Mouse (Mus musculus): Measurements from ENCODE around the gene Cnih3. TPM values are rescaled to one million over a fixed set of nuclear protein-coding genes. Genes with fewer than 3 reads are reported as not detected.

Cnih3 gene
- polyA plus RNA-seq, 1 experiment, result 0.23 TPM

GRCm38 (mm10) chr1:181456911-181457310 is 104.5 kb downstream of the Cnih3 start:
- DNase-seq (ENCODE audit: low spot score), result no peak

GRCm38 (mm10) chr1:181459431-181460105 is 107.1 kb downstream of the Cnih3 start:
- no peak for DNase-seq (ENCODE audit: low spot score)

GRCm38 (mm10) chr1:181460283-181460682 is 107.9 kb downstream of the Cnih3 start:
- DNase-seq (ENCODE audit: low spot score), result no peak

- no peak for DNase-seq (ENCODE audit: low spot score)
Observed at GRCm38 (mm10) chr1:181461484-181461883, 109.1 kb downstream of the Cnih3 start.

GRCm38 (mm10) chr1:181462051-181462905 is 109.8 kb downstream of the Cnih3 start:
- no peak for DNase-seq (ENCODE audit: low spot score)

GRCm38 (mm10) chr1:181462906-181463179 is 110.4 kb downstream of the Cnih3 start:
- DNase-seq (ENCODE audit: low spot score), result no peak

GRCm38 (mm10) chr1:181465027-181465426 is 112.6 kb downstream of the Cnih3 start:
- DNase-seq (ENCODE audit: low spot score), result no peak

- DNase-seq (ENCODE audit: low spot score), result no peak
Observed at GRCm38 (mm10) chr1:181466040-181466439, 113.6 kb downstream of the Cnih3 start.

GRCm38 (mm10) chr1:181466601-181467320 is 114.3 kb downstream of the Cnih3 start:
- DNase-seq (ENCODE audit: low spot score), result no peak

- DNase-seq (ENCODE audit: low spot score), result no peak
Observed at GRCm38 (mm10) chr1:181467321-181467670, 114.9 kb downstream of the Cnih3 start.

- no peak for DNase-seq (ENCODE audit: low spot score)
Observed at GRCm38 (mm10) chr1:181469415-181469814, 117.0 kb downstream of the Cnih3 start.

- no peak for DNase-seq (ENCODE audit: low spot score)
Observed at GRCm38 (mm10) chr1:181476141-181476540, 123.7 kb downstream of the Cnih3 start.

- no peak for DNase-seq (ENCODE audit: low spot score)
Observed at GRCm38 (mm10) chr1:181476557-181476956, 124.1 kb downstream of the Cnih3 start.

- no peak for DNase-seq (ENCODE audit: low spot score)
Observed at GRCm38 (mm10) chr1:181484696-181485095, 132.3 kb downstream of the Cnih3 start.

GRCm38 (mm10) chr1:181503471-181503870 is 151.0 kb downstream of the Cnih3 start:
- no peak for DNase-seq (ENCODE audit: low spot score)

GRCm38 (mm10) chr1:181505367-181505766 is 152.9 kb downstream of the Cnih3 start:
- DNase-seq (ENCODE audit: low spot score), result no peak

Other genes starting within 250 kb of the Cnih3 start
- gene Nvl, start 208.4 kb upstream of the Cnih3 start, polyA plus RNA-seq (2012; rRNA removed), result 20.9 and 28.8 TPM in 2 replicates
- gene Cnih4, start 207.9 kb upstream of the Cnih3 start, polyA plus RNA-seq (2012; rRNA removed), result 27.5 and 29.4 TPM in 2 replicates
- 57.4 and 61.8 TPM in 2 replicates for gene Wdr26, start 140.6 kb upstream of the Cnih3 start, polyA plus RNA-seq (2012; rRNA removed)
- gene Ccdc121, start 158.8 kb downstream of the Cnih3 start, polyA plus RNA-seq (2012; rRNA removed), result not detected in 2 replicates
- 0.19 and 0.52 TPM in 2 replicates for gene Dnah14, start 223.9 kb downstream of the Cnih3 start, polyA plus RNA-seq (2012; rRNA removed)